Comparison of ENCODE assay signal across 9 mouse cellular contexts in genomic region chr7:63444484-63445345, GRCm38 (mm10). TPM values are rescaled to one million over a fixed set of nuclear protein-coding genes. Genes with fewer than 3 reads are reported as not detected.
A peak's percentile ranks its signal among the peaks of the same experiment; 100 is the strongest.
DNase-seq lines count a peak whose midpoint lies in the region; ATAC-seq and TF ChIP-seq lines count a peak whose summit lies in the region.
"Had no signal": no experiment of that assay in that cellular context is flagged by ENCODE, and none has a peak within 500 bp of the region (broad histone marks: within the 10 kb centered on the region; RNA-seq: fewer than 3 reads in every experiment).

TSS of gene Otud7a (plus strand) at chr7:63444751.

- no peak for DNase-seq in spleen, adult 2 months (ENCODE audit: low read depth in 1 of 2, low spot score in 2 of 2)
- DNase-seq in spleen, postnatal 36 days (ENCODE audit: low spot score in 2 of 2) = no peak
- peak; percentile 67 for DNase-seq in embryo, embryonic 11.5 days (ENCODE audit: low read depth, low spot score)
- peak; percentile 7 for DNase-seq in heart, adult 8-10 months (ENCODE audit: low spot score)
- DNase-seq in kidney, adult 9 months = peak; percentile 2
- peak; percentile 38 to 63 for DNase-seq in urinary bladder, postnatal 4 days (ENCODE audit: low spot score in 2 of 2)

- H3K9me3 ChIP-seq in limb, embryonic 12.5 days = no peaks in the 10 kb centered on the region
- H3K9me3 ChIP-seq in neural tube, embryonic 12.5 days = no peaks in the 10 kb centered on the region

- peak; percentile 93 for ATAC-seq in limb, embryonic 12.5 days (ENCODE audit: insufficient number of reproducible peaks, insufficient read depth, low FRiP score, low TSS enrichment, low read depth)
- peak; percentile 93 for ATAC-seq in neural tube, embryonic 12.5 days (ENCODE audit: low FRiP score, low read depth)

- H3K36me3 ChIP-seq in spleen, adult 2 months (ENCODE audit: control insufficient read depth, insufficient read depth, low read length) = no peaks in the 10 kb centered on the region
- no peaks in the 10 kb centered on the region for H3K36me3 ChIP-seq in limb, embryonic 12.5 days
- H3K36me3 ChIP-seq in neural tube, embryonic 12.5 days = no peaks in the 10 kb centered on the region
- H3K36me3 ChIP-seq: G1E had no signal

- no peak for TF ChIP-seq POLR2A in spleen, adult 2 months (IDR thresholded peaks at IDR 0.05; ENCODE audit: low read depth, low read length)

- peaks cover 5% of the 10 kb centered on the region; the same call in 1 of the 2 replicates for H3K27me3 ChIP-seq in spleen, adult 2 months (ENCODE audit: control insufficient read depth, insufficient read depth, low read length)
- H3K27me3 ChIP-seq in limb, embryonic 12.5 days = peaks cover 31% of the 10 kb centered on the region
- H3K27me3 ChIP-seq in neural tube, embryonic 12.5 days (replicated peaks) = peaks cover 2% of the 10 kb centered on the region

- no peaks in the 10 kb centered on the region for H3K4me1 ChIP-seq in spleen, adult 2 months (ENCODE audit: control insufficient read depth, insufficient read depth, insufficient read length)
- H3K4me1 ChIP-seq in limb, embryonic 12.5 days (replicated peaks) = 0 out of 2 replicates have a peak, but pooled peaks cover 3% of the 10 kb centered on the region
- H3K4me1 ChIP-seq in neural tube, embryonic 12.5 days = peaks cover 8% of the 10 kb centered on the region; the same call in 1 of the 2 replicates

- WGBS in spleen, adult 2 months = 5% methylated on average over 92 of the region's 123 CpGs
- WGBS in limb, embryonic 12.5 days = under 1% methylated on average over 93 of the region's 123 CpGs
- WGBS in neural tube, embryonic 12.5 days = under 1% methylated on average over 116 of the region's 123 CpGs

- H3K4me3 ChIP-seq in spleen, adult 2 months (ENCODE audit: extremely low read depth, insufficient read depth, insufficient read length) = peak within 1 kb of the TSS; percentile 18; the same call in 1 of the 2 replicates
- H3K4me3 ChIP-seq in limb, embryonic 12.5 days (replicated peaks) = peak within 1 kb of the TSS; percentile 55
- H3K4me3 ChIP-seq in neural tube, embryonic 12.5 days = peak within 1 kb of the TSS; percentile 68

- H3K9ac ChIP-seq in limb, embryonic 12.5 days (replicated peaks) = peak within 1 kb of the TSS; percentile 45; the same call in 1 of the 2 replicates
- peak within 1 kb of the TSS; percentile 75 for H3K9ac ChIP-seq in neural tube, embryonic 12.5 days

- H3K27ac ChIP-seq in spleen, adult 2 months (ENCODE audit: insufficient read depth, low read length) = no peak within 1 kb of the TSS
- H3K27ac ChIP-seq in limb, embryonic 12.5 days = no peak within 1 kb of the TSS
- H3K27ac ChIP-seq in neural tube, embryonic 12.5 days = peak within 1 kb of the TSS; percentile 72

- TF ChIP-seq CTCF in spleen, adult 2 months (IDR thresholded peaks at IDR 0.05; ENCODE audit: extremely low read depth, insufficient read depth, insufficient read length, insufficient replicate concordance) = no peak

- peak within 1 kb of the TSS; percentile 93 for H3K4me2 ChIP-seq in limb, embryonic 12.5 days
- peak within 1 kb of the TSS; percentile 91 for H3K4me2 ChIP-seq in neural tube, embryonic 12.5 days (replicated peaks)

RNA-seq across cellular contexts. Expression of gene Otud7a, which starts in this region (rescaled TPM):
- polyA plus RNA-seq in spleen, adult 2 months (2012; rRNA removed) = 0.15 and 0.20 TPM in 2 replicates
- total RNA-seq in heart, adult 8-10 months (2022) = under 1 TPM in 1 of 4 experiments, not detected in 3; 0.12 TPM
- polyA plus RNA-seq in limb, embryonic 12.5 days (2016; fragmentation: Nextera tagmentation; extraction: Ambion mirVana) = 0.10 TPM in 1 of 2 replicates, not detected in the other
- 3.9 and 4.2 TPM in 2 replicates for polyA plus RNA-seq in neural tube, embryonic 12.5 days (2016; fragmentation: Nextera tagmentation; extraction: Ambion mirVana)
- total RNA-seq: G1E had no signal
- polyA plus RNA-seq: G1E had no signal

Comparison
In these comparisons a context has a peak if more than half of its experiments do, and no peak if none do; other contexts are left out.
1. Peak in DNase-seq in heart, adult 8-10 months; RNA of the gene not detected or under 1 TPM.
2. Peak in ATAC-seq, H3K4me3 ChIP-seq, H3K9ac ChIP-seq and H3K4me2 ChIP-seq in limb, embryonic 12.5 days; RNA of the gene not detected or under 1 TPM.
3. DNase-seq: peak in embryo, embryonic 11.5 days (single experiment), kidney, adult 9 months (single experiment) and urinary bladder, postnatal 4 days (2 of 2); none in spleen, adult 2 months (0 of 2) and spleen, postnatal 36 days (0 of 2).
4. H3K4me3 ChIP-seq: peak in every context shown above with its lines; median percentile 68 in neural tube, embryonic 12.5 days; 55 in limb, embryonic 12.5 days; 18 in spleen, adult 2 months.